Mouse (Mus musculus): ENCODE data around the gene Abcc4.

GRCm38 (mm10) chr14:118435676-118436330 lies 270.2 kb downstream of the Abcc4 start:
- TF ChIP-seq CTCF (IDR thresholded peaks at IDR 0.05; ENCODE audit: low read depth, low read length): no peak
- TF ChIP-seq POLR2A (IDR thresholded peaks at IDR 0.05; ENCODE audit: extremely low read depth, insufficient read depth, low read length): no peak

Data from liver, adult 2 months (tissue).